Mouse (Mus musculus) spleen, postnatal 36 days (tissue): ENCODE data around the gene Ipo13.

Experiments
- DNase-seq, 2 experiments: peaks; one replicate each; pipeline ENCODE4 v3.0.0; 2022; ENCODE audit warnings: low spot score in 2 of 2, mixed read lengths in 1 of 2

Gene Ipo13

DNA sequence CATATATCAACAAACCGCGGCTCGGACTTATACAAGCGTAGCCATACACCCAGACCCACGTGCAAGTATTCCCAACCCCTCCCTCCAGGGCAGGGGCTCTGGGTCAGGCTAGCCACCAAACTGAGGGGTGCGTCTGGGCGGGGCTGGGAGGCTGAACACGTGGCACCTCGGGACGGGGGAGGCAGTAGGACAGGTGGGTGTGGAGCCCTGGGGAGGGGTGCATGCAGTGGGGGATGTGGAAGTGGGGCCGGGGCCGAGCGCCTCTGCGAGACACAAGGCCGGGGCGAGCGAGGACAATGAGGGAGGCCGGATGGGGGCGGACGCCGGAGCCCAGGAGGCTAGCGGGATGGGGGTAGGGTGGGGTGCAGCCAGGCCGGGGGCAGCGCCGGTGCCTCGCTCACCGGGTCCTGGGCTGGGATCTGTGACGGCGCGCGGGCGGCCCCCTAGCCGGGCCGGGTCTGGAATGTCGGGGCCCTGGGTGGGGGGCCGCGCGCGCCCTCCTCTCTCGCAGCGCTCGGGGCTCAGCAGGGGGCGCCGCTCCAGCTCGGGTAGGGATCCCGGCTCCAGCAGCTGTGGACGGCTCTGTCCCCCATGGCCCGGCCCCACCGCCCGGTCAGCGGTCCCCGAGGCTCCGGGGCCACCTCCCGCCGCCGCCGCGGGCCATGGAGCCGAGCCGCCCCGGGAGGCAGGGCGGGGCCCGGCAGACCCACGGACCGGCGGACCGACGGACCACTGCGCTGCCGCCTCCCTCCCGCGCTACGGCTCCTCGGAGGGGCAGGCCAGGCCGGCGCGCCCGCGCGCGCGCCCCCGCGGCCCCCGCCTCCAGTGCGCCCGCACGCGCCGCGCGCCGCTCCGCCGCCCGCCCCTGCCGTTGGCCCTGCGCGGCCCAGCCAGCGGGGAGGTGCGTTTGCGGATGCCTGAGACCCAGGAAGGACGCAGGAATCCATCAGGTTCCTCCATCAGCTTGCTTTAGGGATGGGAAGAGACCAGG is 31.8 kb downstream of the Ipo13 start, which contains the start of gene B4galt2:
Gene B4galt2, minus strand, starts transcription at position 787 of the 991 bp plus-strand sequence.
- DNase-seq = no peak

GRCm38 (mm10) chr4:117878703-117879102 is 36.1 kb downstream of the Ipo13 start:
- no peak for DNase-seq

- peak; percentile 32 to 41 for DNase-seq
Measured at GRCm38 (mm10) chr4:117878301-117878700, 36.5 kb downstream of the Ipo13 start.

- DNase-seq = no peak
Measured at GRCm38 (mm10) chr4:117873615-117874014, 41.2 kb downstream of the Ipo13 start.

GRCm38 (mm10) chr4:117872471-117872886 is 42.3 kb downstream of the Ipo13 start, which contains the start of gene Ccdc24:
Gene Ccdc24 (minus strand): TSS chr4:117872557.
- DNase-seq = no peak

DNA sequence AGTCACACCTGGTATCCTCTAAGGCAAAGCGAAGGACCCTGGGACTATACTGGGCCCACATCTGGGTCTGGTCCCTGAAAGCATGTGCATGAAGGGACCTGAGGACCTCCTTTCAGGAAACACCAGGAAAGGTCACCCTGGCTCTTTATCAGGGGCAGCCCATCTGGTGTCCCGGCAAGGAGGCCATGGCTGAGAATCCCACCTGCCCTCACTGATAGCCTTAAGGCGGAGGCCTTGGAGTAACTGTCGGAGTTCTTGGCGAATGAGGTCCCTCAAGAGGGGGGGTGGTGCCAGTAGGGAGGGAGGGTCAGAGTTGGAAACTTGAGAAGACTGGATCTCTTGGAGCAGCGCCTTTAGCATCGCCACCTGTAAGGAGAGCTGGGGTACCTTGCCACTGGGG is 43.0 kb downstream of the Ipo13 start:
- DNase-seq = no peak

- no peak for DNase-seq
Measured at GRCm38 (mm10) chr4:117870437-117870836, 44.4 kb downstream of the Ipo13 start.

- no peak for DNase-seq
Measured at GRCm38 (mm10) chr4:117869317-117869716, 45.5 kb downstream of the Ipo13 start.

GRCm38 (mm10) chr4:117867823-117868222 is 47.0 kb downstream of the Ipo13 start:
- DNase-seq = peak; percentile 15 to 45

DNA sequence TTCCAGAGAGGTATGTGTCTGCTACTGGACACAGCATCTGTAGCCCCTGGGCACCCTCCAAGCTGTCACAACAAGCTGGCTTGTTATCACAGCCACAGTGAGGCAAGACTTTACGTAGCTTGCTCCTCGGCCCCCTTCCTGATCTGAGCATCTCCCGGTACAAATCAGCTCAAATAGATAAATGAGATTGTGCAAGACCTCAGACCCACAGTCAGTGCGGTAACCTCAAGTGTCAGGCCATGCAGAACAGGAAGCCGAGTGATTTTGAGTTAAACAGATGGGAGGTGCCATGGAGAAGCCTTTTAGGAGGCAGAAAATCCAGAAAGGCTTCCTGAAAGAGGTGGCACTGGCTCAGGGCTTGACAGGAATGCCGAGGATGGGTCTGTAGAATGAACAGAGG is 47.8 kb downstream of the Ipo13 start:
- no peak for DNase-seq

DNA sequence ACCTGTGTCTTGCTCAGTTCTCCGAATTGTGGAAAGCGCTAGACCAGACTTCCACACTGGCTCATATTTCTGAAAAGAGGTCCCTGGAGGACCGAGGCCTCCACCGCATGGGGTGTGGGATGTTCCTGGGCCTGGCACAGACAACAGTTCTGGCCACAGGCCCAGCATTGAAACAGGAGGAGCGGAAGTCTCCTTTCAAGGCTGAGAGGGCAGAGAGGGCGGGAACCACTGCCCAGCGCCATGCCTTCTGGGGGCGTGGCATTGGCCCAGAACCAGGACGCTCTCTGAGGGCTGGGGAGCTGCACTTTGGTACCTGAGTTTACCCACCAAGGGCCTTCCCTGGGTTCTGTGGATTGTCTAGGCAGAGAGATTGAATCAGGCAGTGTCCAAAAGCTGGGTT is 48.7 kb downstream of the Ipo13 start:
- DNase-seq = peak; percentile 42 to 55

DNA sequence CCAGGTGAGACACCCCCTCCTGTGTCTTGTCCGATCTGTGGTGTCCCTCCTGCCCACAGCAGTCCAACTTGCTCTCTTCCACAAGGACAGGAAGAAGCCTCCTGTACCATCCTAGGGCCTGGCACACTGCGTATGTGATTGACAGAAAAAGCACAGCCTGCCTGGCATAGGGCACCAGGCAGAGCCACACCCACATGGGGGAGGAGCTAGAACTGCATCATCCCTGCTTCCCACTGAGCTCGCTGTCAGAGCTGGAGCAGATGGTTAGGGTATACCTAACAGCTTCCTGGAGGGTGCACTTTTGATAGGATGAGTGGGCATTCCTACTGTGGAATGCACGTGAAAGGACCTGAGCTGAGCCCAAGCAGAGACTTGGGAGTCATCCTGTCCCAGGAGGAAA is 52.0 kb downstream of the Ipo13 start:
- peak in 1 of 2 experiments; percentile 21 for DNase-seq

DNA sequence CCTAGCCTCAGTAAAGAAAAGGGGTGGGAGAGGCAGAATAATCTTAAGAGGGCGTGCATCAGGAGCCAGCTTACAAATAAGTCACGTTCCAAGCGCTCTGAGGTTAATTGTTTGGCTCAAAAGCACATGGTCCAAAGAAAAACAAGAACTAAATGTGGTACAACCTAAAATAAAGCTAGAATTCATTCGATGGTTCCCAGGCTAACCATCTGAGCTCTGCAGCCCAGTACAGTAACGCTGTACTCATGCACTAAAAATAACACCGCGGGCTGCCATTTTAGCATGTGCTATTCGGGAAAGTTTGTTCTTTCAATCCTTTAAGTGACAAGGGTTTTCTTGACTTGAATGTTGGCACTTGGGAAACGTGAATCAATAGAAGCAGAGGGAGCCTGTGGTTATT is 54.2 kb downstream of the Ipo13 start:
- DNase-seq = no peak

DNA sequence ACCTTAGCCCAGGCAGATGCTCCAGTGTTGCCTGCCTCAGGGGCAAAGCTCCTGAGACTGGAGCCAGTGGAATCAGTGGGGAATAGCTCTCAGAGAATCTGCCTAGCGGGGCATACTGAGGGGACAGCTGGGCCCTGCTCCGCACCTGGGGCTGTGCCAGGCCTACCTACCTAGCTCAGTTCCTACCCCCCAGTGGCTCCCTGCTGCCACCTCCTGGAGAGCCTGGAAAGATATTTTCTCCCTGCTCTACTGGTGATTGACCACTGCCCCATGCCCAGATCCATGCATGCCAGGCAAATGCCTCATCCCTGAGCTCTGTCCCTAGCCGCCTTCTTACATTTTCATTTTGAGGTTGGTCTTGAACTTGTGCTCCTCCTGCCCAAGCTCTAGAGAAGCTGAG is 56.0 kb downstream of the Ipo13 start:
- DNase-seq = peak; percentile 32 to 43

DNA sequence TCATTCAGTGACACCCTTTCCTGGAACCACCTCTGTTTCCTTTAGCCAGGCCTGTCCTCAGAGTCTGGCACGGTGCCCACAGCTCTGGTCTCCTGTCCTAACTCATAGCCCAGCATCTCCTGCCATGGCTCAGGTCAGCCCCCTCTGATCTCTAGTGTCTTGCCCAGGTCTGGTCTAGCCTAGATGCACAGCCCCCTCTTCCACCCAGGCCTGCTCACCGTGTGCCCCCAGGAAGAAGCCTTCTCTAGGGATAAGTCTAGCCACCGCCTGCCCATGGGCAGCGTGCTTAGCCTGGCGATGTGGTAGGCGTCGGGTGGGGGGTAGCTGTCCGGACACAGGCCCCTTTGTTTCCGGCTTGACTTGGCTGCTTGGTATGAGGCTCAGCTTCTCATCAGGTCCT is 59.7 kb downstream of the Ipo13 start:
- DNase-seq = no peak

DNA sequence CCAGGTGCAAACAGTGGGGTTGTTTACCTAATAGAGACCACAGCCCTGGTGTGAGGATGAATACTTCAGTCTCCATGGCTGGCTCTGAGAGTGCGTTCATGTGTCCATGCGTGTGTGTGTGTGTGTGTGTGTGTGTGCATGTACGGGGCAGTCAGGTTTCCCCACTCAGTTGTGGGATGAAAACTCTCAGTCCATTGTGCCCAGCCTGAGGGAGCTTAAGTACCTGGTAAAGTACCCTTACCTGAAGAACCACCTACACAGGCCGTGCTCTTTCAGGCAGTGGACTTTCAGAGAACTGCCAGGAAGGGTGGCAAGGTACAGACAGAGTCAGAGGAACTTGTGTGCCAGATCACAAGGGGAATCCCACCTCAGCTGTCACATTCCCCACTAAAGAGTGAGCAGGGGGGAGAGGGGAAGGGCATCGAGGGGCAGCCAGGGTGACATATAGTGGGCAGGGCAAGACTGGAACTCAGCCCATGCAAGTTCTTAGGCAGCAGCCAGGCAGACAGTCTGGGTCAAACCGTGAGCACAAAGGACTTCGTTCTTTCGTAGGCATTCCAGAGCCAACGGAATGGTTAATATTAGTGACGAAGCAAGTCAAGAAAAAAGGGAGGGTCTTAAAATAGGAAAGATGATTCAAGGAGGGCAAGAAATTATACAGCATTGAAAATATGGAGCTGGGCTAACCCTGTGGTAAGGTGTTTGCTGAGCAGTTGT is 62.5 kb downstream of the Ipo13 start:
- DNase-seq = no peak

DNA sequence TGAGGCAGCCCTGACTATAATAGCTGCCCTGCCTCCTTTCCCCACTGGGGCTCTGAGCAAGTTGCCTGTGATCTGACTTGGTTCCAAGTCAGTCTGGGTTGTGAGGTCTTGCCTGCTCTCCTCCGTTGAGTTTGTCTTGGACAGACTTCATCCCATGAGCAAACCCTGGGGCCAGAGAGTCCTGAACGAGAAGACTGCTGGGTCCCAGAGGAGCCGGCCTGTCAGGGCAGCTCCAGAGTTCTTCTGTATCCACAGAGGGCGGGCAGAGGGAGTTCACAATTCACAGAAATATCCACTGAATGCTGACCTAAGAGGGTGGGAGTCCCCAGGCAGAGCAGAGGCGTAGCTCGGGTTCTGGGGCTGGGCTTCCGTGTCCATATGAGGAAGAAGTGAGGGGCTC is 63.9 kb downstream of the Ipo13 start:
- no peak for DNase-seq

DNA sequence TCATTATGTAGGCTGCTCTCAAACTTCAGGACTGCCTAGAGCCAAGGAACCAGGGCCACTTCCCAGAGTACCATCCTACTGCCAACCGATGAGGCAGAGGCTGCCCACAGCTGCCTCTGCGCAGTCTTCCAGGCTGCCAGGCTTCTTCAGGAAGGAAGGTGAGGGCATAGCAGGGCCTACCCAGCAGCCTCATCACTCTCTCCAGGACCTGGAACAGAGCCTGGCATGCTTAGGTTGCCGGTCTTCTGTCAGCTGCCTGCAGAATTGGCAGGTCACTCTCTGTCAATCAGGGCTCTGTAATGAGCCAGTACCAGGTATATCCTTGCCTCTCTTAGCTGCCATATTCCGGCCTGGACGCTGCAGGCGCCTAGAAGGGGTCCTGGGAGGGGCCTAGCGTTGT is 64.6 kb downstream of the Ipo13 start:
- no peak for DNase-seq

DNA sequence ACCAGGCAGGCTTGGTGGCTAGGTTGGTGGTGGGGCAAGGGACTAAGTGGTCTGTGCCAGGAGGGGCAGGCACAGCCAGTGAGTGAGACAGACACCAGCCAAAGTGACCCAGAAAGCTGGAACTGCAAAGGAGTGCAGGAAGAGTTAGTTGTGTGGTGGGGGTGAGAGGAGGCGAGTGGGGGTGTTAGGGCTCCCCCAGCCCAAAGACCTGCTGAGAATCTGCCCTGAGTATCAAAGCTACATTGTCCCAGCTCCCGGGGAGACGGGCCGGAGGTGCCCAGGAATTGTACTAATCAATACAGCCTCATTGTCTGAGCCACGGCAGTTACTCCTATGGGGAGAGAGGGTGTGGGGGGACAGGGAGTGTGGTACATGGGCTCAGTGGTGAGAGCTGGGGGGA is 65.3 kb downstream of the Ipo13 start:
- no peak for DNase-seq

DNA sequence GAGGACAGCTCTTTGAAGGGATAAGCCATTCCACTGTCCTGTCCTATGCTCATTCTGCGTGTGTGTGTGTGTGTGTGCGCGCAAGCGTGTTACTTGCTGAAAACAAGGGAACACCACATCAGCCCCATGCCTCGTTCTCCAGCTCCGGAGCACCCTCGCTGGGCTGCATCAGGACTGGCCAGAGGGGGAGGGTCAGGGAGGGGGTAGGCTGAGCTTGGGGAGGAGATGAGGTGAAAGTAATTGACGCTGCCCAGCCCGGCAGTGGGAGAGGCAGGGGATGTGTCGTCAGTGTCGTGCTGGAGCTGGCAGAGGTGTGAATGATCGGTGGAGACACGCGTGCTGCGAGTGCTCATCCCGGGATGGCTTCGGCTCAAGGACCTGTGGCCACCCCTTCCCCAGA is 65.7 kb downstream of the Ipo13 start:
- no peak for DNase-seq

- DNase-seq = no peak
Measured at GRCm38 (mm10) chr4:117847011-117847410, 67.8 kb downstream of the Ipo13 start.

DNA sequence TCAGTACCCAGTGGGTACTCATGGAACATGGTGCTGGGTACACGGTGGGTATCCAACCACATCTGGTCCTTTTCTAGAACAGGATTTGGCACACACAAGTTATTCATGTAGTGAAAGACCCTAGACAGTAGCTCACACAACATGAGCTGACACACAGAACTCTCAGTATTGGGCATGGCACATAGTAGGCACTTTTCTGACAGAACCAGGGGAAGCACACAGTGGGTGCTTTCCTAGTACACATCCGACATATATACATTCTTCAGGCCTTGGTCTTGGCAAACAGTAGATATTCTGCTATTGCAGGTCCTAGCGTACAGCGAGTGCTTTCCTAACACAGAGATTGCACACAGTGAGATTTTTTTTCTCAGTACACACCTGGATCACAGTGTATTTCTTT is 68.5 kb downstream of the Ipo13 start:
- DNase-seq = no peak

DNA sequence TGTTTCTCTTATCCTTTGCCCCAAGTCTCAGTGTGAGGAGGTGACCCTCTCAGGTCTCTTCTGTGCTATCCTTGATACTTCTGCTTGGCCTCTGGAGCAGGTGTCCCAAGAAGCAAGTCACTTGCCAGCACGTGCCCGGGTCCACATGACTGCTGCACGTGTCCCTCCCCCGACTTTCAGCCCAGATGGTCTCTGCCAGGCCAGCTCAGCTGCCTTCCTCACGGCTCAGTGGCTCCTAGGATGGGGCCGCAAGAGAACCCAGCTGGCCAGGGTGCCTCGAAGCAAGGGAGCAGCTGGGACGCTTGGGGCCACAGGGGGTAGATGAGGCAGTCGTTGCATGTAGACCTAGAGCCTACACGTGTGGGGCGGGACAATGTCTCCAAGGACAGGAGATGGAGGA is 69.5 kb downstream of the Ipo13 start:
- no peak for DNase-seq
